Mouse (Mus musculus) lung, adult 2 months (tissue): ENCODE results near the gene Mbnl1.

Experiments
- CTCF ChIP-seq: fragments of 200-500 bp; IDR thresholded peaks from 2 replicates; pipeline ENCODE4 v1.5.1; 2011; ENCODE audit warnings: mild to moderate bottlenecking, low read length, control low read depth; ENCODE audit not compliant: insufficient read depth
- POLR2A ChIP-seq: fragments of 200-500 bp; IDR thresholded peaks from 2 replicates; pipeline ENCODE4 v1.6.1; 2011; ENCODE audit warnings: low read depth, mild to moderate bottlenecking, control low read depth, low read length, borderline replicate concordance; ENCODE audit errors: extremely low read depth

GRCm38 (mm10) chr3:60524127-60524526, 51.5 kb downstream of the Mbnl1 start:
- no peak for TF ChIP-seq POLR2A
- TF ChIP-seq CTCF = no peak
